In genomic region chr12:12680371-12680921, GRCm38 (mm10) we compare ENCODE assay signal across 8 mouse cellular contexts.
A peak's percentile ranks its signal among the peaks of the same experiment; 100 is the strongest.
DNase-seq lines count a peak whose midpoint lies in the region; ATAC-seq and TF ChIP-seq lines count a peak whose summit lies in the region.

No protein-coding gene starts in this region.

- peak; percentile 71 for ATAC-seq in heart, embryonic 15.5 days (replicated peaks; ENCODE audit: insufficient number of reproducible peaks, insufficient read depth, low FRiP score, low read depth)
- ATAC-seq in erythroblast, adult 5-6 weeks (replicated peaks; ENCODE audit: low FRiP score, poor library complexity, severe bottlenecking): no peak

- peak overlapping the region; percentile 38 for H3K4me3 ChIP-seq in heart, embryonic 15.5 days
- H3K4me3 ChIP-seq in left cerebral cortex, adult 2 months: peak overlapping the region; percentile 32

- intact Hi-C loops in left cerebral cortex, adult 2 months (cut with DNase I): loop anchor here (2.0 to 10.0 kb wide), 2 partner anchors 258 to 534 kb away; no protein-coding TSS in a partner anchor

- H3K36me3 ChIP-seq in heart, embryonic 15.5 days: no peaks in the 10 kb centered on the region

- no peaks in the 10 kb centered on the region for H3K9me3 ChIP-seq in heart, embryonic 15.5 days (replicated peaks)

- WGBS in heart, embryonic 15.5 days: 12% methylated on average over 14 of the region's 14 CpGs

- DNase-seq in adrenal gland, adult 2 months: peak; percentile 11
- no peak for DNase-seq in adrenal gland, postnatal 4 days (ENCODE audit: low spot score in 2 of 2)
- peak; percentile 93 for DNase-seq in embryo, embryonic 10.5 days (ENCODE audit: low spot score)
- DNase-seq in left cerebral cortex, adult 2 months (ENCODE audit: extremely low spot score in 1 of 2, low spot score in 2 of 2): peak; percentile 41 to 53
- peak; percentile 65 for DNase-seq in neural tube, embryonic 10.5 days (ENCODE audit: extremely low spot score, low spot score)
- no peak for DNase-seq in gastrocnemius, adult 18-20 months (ENCODE audit: low spot score)

- no peak for TF ChIP-seq CTCF in left cerebral cortex, adult 2 months (IDR thresholded peaks at IDR 0.05)

- peak overlapping the region; percentile 80 for H3K27ac ChIP-seq in heart, embryonic 15.5 days
- H3K27ac ChIP-seq in left cerebral cortex, adult 2 months: peak overlapping the region; percentile 80

- peaks cover 32% of the 10 kb centered on the region for H3K4me1 ChIP-seq in heart, embryonic 15.5 days (replicated peaks)

- H3K9ac ChIP-seq in heart, embryonic 15.5 days: peak overlapping the region; percentile 32

- H3K4me2 ChIP-seq in heart, embryonic 15.5 days: peak overlapping the region; percentile 56

- no peaks in the 10 kb centered on the region for H3K27me3 ChIP-seq in heart, embryonic 15.5 days

Comparison
In these comparisons a context has a peak if more than half of its experiments do, and no peak if none do; other contexts are left out.
1. DNase-seq: peak in adrenal gland, adult 2 months (single experiment), embryo, embryonic 10.5 days (single experiment), left cerebral cortex, adult 2 months (2 of 2) and neural tube, embryonic 10.5 days (single experiment); none in adrenal gland, postnatal 4 days (0 of 2) and gastrocnemius, adult 18-20 months (single experiment).